Comparison of ENCODE assay signal across 8 mouse cellular contexts in genomic region chr9:87144106-87144505, GRCm38 (mm10). TPM values are rescaled to one million over a fixed set of nuclear protein-coding genes. Genes with fewer than 3 reads are reported as not detected.
DNase-seq lines count a peak whose midpoint lies in the region; ATAC-seq lines count a peak whose summit lies in the region.

Mrap2 (plus strand) TSS chr9:87144306.

- H3K4me2 ChIP-seq in forebrain, embryonic 14.5 days (ENCODE audit: low read length) = peak within 1 kb of the TSS; percentile 58
- peak within 1 kb of the TSS; percentile 66 for H3K4me2 ChIP-seq in hindbrain, embryonic 12.5 days (replicated peaks)
- peak within 1 kb of the TSS; percentile 60 for H3K4me2 ChIP-seq in lung, embryonic 15.5 days

- peak within 1 kb of the TSS; percentile 38 for H3K9ac ChIP-seq in forebrain, embryonic 14.5 days (ENCODE audit: low read length)
- no peak within 1 kb of the TSS for H3K9ac ChIP-seq in hindbrain, embryonic 12.5 days
- H3K9ac ChIP-seq in lung, embryonic 15.5 days = no peak within 1 kb of the TSS

- H3K36me3 ChIP-seq in forebrain, embryonic 14.5 days (ENCODE audit: control insufficient read depth, insufficient read depth, low read length) = no peaks in the 10 kb centered on the region
- no peaks in the 10 kb centered on the region for H3K36me3 ChIP-seq in hindbrain, embryonic 12.5 days
- H3K36me3 ChIP-seq in lung, embryonic 15.5 days = no peaks in the 10 kb centered on the region

- H3K4me1 ChIP-seq in forebrain, embryonic 14.5 days (ENCODE audit: control insufficient read depth, insufficient read depth, low read length) = peaks cover 6% of the 10 kb centered on the region; the same call in 1 of the 2 replicates
- H3K4me1 ChIP-seq in hindbrain, embryonic 12.5 days = peaks cover 13% of the 10 kb centered on the region
- H3K4me1 ChIP-seq in lung, embryonic 15.5 days = peaks cover 7% of the 10 kb centered on the region

- no peaks in the 10 kb centered on the region for H3K9me3 ChIP-seq in forebrain, embryonic 14.5 days (replicated peaks; ENCODE audit: control insufficient read depth, low read length)
- H3K9me3 ChIP-seq in hindbrain, embryonic 12.5 days (replicated peaks) = no peaks in the 10 kb centered on the region
- H3K9me3 ChIP-seq in lung, embryonic 15.5 days = no peaks in the 10 kb centered on the region

- H3K27ac ChIP-seq in forebrain, embryonic 14.5 days (ENCODE audit: low read depth, low read length) = no peak within 1 kb of the TSS
- H3K27ac ChIP-seq in hindbrain, embryonic 12.5 days = no peak within 1 kb of the TSS
- H3K27ac ChIP-seq in lung, embryonic 15.5 days = no peak within 1 kb of the TSS

- peak; percentile 98 for ATAC-seq in forebrain, embryonic 14.5 days
- ATAC-seq in hindbrain, embryonic 12.5 days (ENCODE audit: low FRiP score) = peak; percentile 89
- ATAC-seq in lung, embryonic 15.5 days (ENCODE audit: borderline replicate concordance, extremely low read depth, low FRiP score, low TSS enrichment) = peak; percentile 58; the same call in 1 of the 2 replicates

- under 1% methylated on average over 29 of the region's 29 CpGs for WGBS in forebrain, embryonic 14.5 days
- 2% methylated on average over 29 of the region's 29 CpGs for WGBS in hindbrain, embryonic 12.5 days
- 1% methylated on average over 29 of the region's 29 CpGs for WGBS in lung, embryonic 15.5 days

- H3K4me3 ChIP-seq in forebrain, embryonic 14.5 days (ENCODE audit: low read depth, low read length) = peak within 1 kb of the TSS; percentile 26
- peak within 1 kb of the TSS; percentile 32 for H3K4me3 ChIP-seq in hindbrain, embryonic 12.5 days
- H3K4me3 ChIP-seq in lung, embryonic 15.5 days = peak within 1 kb of the TSS; percentile 32

- peaks cover 16% of the 10 kb centered on the region; the same call in 1 of the 2 replicates for H3K27me3 ChIP-seq in forebrain, embryonic 14.5 days (replicated peaks; ENCODE audit: control insufficient read depth, insufficient read depth, low read length)
- peaks cover 40% of the 10 kb centered on the region for H3K27me3 ChIP-seq in hindbrain, embryonic 12.5 days
- H3K27me3 ChIP-seq in lung, embryonic 15.5 days = peaks cover 27% of the 10 kb centered on the region

- DNase-seq in Muller cell, postnatal 12 days (ENCODE audit: inconsistent ontology term) = peak; percentile 61
- peak; percentile 54 for DNase-seq in cerebellum, adult 11 months
- peak; percentile 74 for DNase-seq in forebrain, embryonic 14.5 days (ENCODE audit: low spot score)
- DNase-seq in layer of hippocampus, adult 9-11 months = peak; percentile 39
- DNase-seq in retina, postnatal 1 day = peak; percentile 67
- DNase-seq in natural killer cell, adult 2 months (ENCODE audit: low spot score in 2 of 2) = no peak

RNA-seq across cellular contexts. Expression of gene Mrap2, which starts in this region (rescaled TPM):
- 0.41 and 0.54 TPM in 2 replicates for polyA plus RNA-seq in forebrain, embryonic 14.5 days (2014; fragmentation: Nextera tagmentation; extraction: Ambion mirVana)
- 0.35 and 0.59 TPM in 2 replicates for polyA plus RNA-seq in hindbrain, embryonic 12.5 days (2016; fragmentation: Nextera tagmentation; extraction: Ambion mirVana)
- polyA plus RNA-seq in lung, embryonic 15.5 days (2015; fragmentation: Nextera tagmentation; extraction: Ambion mirVana) = 0.08 and 0.25 TPM in 2 replicates

Comparison
In these comparisons a context has a peak if more than half of its experiments do, and no peak if none do; other contexts are left out.
1. Peak in DNase-seq, ATAC-seq, H3K4me3 ChIP-seq, H3K9ac ChIP-seq and H3K4me2 ChIP-seq in forebrain, embryonic 14.5 days; RNA of the gene not detected or under 1 TPM.
2. Peak in ATAC-seq, H3K4me3 ChIP-seq and H3K4me2 ChIP-seq in hindbrain, embryonic 12.5 days; RNA of the gene not detected or under 1 TPM.
3. Peak in ATAC-seq, H3K4me3 ChIP-seq and H3K4me2 ChIP-seq in lung, embryonic 15.5 days; RNA of the gene not detected or under 1 TPM.
4. DNase-seq: peak in Muller cell, postnatal 12 days (single experiment), cerebellum, adult 11 months (single experiment), layer of hippocampus, adult 9-11 months (single experiment) and retina, postnatal 1 day (single experiment); none in natural killer cell, adult 2 months (0 of 2).
5. Peak in every context shown above with its lines, with median percentiles within 50 percentile points of each other: ATAC-seq, H3K4me2 ChIP-seq and H3K4me3 ChIP-seq.